Mouse (Mus musculus) gastrocnemius, postnatal 4 days (tissue): ENCODE data around the gene Cidec. TPM values are rescaled to one million over a fixed set of nuclear protein-coding genes. Genes with fewer than 3 reads are reported as not detected.

Experiments used
- DNase-seq, 2 experiments: peaks; one replicate each; pipeline ENCODE4 v3.0.0; 2021 to 2022; ENCODE audit warnings: low spot score in 2 of 2, mixed read lengths in 2 of 2
- total RNA-seq, 2 experiments: library from RNA; stranded (reverse); gene quantifications; 2 replicates each; pipeline ENCODE4 v1.2.3; 2021

Cidec gene
- total RNA-seq, 2 experiments from 2014 or later: 12.4 to 25.1 TPM

- no peak for DNase-seq
Observed at GRCm38 (mm10) chr6:113447639-113448038, 12.1 kb upstream of the Cidec start.

DNA sequence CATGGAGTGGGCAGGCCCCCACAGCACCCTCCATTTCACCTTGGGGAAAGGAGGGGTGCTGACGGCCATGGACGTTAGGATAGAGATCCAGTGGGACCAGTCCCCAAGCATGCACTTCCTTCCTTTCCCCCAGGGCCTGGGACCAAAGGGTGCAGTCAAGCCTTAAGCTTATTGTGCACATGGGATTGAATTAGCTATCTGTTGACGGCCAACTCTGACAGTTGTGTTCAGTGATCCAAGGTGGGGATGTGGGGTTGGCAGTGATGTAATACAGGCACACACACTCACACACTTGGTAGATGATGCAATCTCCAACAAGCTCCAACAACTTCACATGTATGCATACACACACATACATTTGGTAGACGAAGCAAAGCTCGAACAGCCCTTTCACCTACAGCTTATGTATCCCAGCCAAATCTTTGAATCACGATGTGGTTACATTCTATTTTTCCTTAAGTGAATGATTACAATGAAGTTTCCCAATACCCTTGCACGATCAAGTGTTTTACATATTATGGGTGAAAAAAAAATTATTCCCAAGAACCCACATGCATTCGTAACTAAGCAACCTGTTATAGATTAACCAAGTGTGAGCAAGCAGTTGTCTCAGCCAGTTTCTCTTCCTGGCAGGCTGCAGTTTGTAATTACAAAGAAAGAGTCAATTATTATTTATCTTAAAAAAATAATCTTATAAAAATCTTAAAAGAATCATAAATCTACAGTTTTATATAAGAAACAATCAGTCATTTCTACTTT, 8.8 kb upstream of the Cidec start:
- no peak for DNase-seq

DNA sequence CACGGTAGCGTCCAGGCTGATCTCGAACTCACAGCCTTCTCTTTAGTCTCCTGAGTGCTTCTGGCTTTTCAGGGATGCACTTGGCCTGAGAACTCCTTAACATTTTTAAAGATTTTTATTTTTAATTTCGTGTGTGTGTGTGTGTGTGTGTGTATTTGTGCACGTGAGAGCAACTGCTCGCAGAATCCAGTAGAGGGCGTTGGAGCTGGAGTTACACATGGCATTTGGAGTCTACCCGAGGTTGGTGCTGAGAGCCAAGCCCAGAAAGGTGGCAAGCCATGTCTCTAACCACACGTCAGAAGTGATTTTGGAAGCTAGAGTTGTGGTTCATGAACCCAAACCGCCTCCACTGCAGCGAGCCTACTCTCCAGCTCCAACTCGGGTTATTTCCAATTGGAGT, 7.5 kb upstream of the Cidec start:
- no peak for DNase-seq

GRCm38 (mm10) chr6:113442442-113443090, 7.0 kb upstream of the Cidec start, which contains the start of gene Jagn1:
Gene Jagn1, plus strand, starts transcription at chr6:113442569.
- DNase-seq: peak; percentile 79 to 87

GRCm38 (mm10) chr6:113442087-113442441, 6.5 kb upstream of the Cidec start:
- no peak for DNase-seq

- peak in 1 of 2 experiments; percentile 68 for DNase-seq
Observed at GRCm38 (mm10) chr6:113441147-113441680, 5.7 kb upstream of the Cidec start.

GRCm38 (mm10) chr6:113440686-113441085, 5.1 kb upstream of the Cidec start:
- DNase-seq: no peak

- DNase-seq: no peak
Observed at GRCm38 (mm10) chr6:113438721-113439430, 3.3 kb upstream of the Cidec start.

DNA sequence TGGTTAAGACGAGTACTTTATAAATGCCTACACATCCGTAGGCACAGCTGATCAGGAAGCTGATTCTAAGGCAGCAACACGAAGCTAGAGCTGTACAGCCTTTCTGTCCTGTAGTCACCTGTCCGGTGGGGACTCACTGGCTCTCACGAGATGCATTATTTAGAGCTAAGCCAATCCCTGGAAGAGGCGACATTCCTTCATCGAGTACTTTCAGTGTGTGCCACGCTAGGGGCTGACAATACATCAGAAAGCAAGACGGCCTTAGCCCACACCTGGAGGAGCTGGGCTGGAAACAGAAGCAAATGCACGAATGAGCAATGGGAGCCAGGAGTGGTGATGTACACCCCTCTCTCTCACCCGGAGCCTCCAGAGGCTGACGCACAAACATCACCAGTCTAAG, 1.6 kb upstream of the Cidec start:
- DNase-seq: no peak

- DNase-seq: no peak
Observed at GRCm38 (mm10) chr6:113434691-113435090, 869 bp downstream of the Cidec start.

DNA sequence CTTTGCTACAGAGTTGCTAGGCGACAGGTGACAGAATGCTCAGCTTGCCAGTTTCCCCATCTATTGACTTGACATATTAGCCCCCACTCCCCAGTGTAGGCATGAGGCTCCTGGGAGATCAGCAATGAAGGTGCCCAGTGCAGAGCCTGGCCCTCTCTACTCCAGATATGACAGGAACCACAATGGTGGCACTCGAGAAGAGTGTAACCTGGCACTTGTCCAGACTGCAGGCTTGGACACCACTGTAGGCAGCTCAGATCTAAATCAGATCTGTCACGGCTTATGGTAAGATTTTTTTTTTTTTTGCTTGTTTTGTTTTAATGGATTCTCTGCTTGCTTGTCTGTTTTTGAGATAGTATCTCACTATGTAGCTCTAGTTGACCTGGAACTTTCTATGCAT, 1.9 kb downstream of the Cidec start:
- no peak for DNase-seq

DNA sequence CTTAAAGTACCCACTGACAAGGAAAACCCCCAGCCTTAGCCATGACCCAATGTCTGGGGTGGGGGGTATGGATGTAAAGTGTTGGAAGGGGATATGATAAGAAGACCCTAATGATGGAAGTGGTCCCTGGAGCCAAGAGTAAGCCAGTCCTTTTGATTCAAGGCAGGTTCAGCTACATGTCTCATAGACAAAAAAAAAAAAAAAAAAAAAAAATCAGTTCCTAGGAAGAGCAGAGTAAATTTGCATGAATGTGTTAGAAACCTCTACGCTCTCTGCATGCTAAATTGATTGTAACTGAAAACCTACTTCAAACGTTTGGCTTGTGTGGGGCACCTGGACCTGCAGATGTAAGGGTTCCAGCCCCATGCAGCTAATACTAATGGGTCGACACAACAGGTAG, 3.8 kb downstream of the Cidec start:
- no peak for DNase-seq

- DNase-seq: no peak
Observed at GRCm38 (mm10) chr6:113430846-113431245, 4.7 kb downstream of the Cidec start.

GRCm38 (mm10) chr6:113429965-113430364, 5.6 kb downstream of the Cidec start:
- DNase-seq: no peak

DNA sequence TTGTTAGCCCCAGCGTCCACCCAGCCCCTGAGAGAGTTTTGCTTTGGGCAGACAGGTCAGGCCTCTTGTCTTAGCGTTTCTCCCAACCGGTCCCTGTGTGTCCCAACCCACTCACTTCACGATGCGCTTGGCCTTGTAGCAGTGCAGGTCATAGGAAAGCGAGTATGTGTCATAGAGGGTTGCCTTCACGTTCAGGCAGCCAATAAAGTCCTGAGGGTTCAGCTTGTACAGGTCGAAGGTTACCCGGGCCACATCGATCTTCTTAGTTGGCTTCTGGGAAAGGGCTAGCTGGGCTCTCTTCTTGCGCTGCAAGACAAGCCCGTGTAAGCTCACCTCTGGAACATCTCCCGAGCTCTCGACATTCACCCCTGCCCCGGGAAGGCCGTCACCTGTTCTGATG, 7.6 kb downstream of the Cidec start:
- no peak for DNase-seq

GRCm38 (mm10) chr6:113427397-113427796, 8.2 kb downstream of the Cidec start:
- peak in 1 of 2 experiments; percentile 41 for DNase-seq

GRCm38 (mm10) chr6:113426696-113427095, 8.9 kb downstream of the Cidec start:
- DNase-seq: no peak

GRCm38 (mm10) chr6:113424187-113424586, 11.4 kb downstream of the Cidec start:
- no peak for DNase-seq

GRCm38 (mm10) chr6:113423000-113423399, 12.6 kb downstream of the Cidec start:
- DNase-seq: no peak

GRCm38 (mm10) chr6:113419199-113419587, 16.4 kb downstream of the Cidec start, which contains the start of gene Rpusd3:
Gene Rpusd3, minus strand, starts transcription at chr6:113419340.
- DNase-seq: peak; percentile 99 to 100

DNA sequence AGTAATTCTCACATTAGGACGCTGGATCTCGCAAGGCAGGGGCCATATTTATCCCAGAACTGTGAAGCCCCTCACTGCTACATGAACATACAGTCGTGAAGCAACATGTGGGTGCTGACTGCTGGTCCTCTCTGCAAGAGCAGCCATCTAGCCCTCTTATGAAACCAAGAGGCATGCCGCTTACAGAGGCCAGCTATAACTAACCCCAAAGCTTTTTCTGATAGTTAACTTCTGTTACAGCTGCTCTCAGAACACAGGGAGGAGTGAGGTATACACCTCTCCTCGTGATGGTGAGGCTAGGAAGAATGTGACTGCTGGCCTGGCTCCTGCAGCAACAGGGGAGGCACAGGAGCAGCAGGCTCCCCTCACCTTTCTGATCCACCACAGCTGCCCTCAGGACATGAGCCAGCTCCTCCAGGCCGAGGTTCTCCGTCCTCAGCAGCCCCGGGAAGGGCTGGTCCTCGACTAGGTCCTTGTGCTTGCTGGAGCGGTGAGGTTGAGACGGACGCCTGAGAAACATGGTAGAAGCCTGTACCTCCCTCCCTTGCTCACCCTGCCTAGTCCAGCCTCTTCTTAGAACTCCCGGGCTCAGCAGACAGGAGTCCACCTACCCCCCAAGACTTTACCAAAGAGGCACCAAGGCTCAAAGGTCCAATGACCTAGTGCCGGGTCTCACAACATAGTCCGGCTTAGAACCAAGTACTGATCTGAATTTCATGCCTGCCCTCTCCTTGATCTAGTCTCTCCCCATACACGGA, 16.9 kb downstream of the Cidec start:
- DNase-seq: peak in 1 of 2 experiments; percentile 30
